Mouse (Mus musculus) hindbrain, postnatal 0 days (tissue): ENCODE measurements around the gene Tmpo. TPM values are rescaled to one million over a fixed set of nuclear protein-coding genes. Genes with fewer than 3 reads are reported as not detected.

ENCODE experiments used
- ATAC-seq: fragments of 200-750 bp; cut with Nextera tagmentation; 2 replicates; pipeline ENCODE4 v1.8.0; 2017; ENCODE audit warnings: mild to moderate bottlenecking, moderate TSS enrichment, moderate library complexity
- DNase-seq: peaks from one replicate; pipeline ENCODE4 v3.0.0-alpha.2; 2015; ENCODE audit warnings: low spot score
- H3K27ac ChIP-seq: fragments of 300-500 bp; sonication (generic); 2 replicates; pipeline ENCODE4 v1.5.1; 2014; ENCODE audit warnings: mild to moderate bottlenecking
- H3K27me3 ChIP-seq: fragments of 300-500 bp; sonication (generic); 2 replicates; pipeline ENCODE4 v1.6.1; 2014; ENCODE audit warnings: low read length, mixed read lengths; ENCODE audit not compliant: insufficient read depth
- H3K36me3 ChIP-seq: fragments of 300-500 bp; sonication (generic); 2 replicates; pipeline ENCODE4 v1.6.1; 2014; ENCODE audit warnings: low read length, mixed read lengths; ENCODE audit not compliant: insufficient read depth
- H3K4me1 ChIP-seq: fragments of 300-500 bp; sonication (generic); 2 replicates; pipeline ENCODE4 v1.6.1; 2014; ENCODE audit warnings: antibody characterized with exemption, low read length, mixed read lengths; ENCODE audit not compliant: insufficient read depth
- H3K4me2 ChIP-seq: fragments of 300-500 bp; sonication (generic); 2 replicates; pipeline ENCODE4 v1.6.1; 2014; ENCODE audit warnings: low read depth, mild to moderate bottlenecking, low read length, moderate library complexity, mixed read lengths
- H3K4me3 ChIP-seq: fragments of 300-500 bp; sonication (generic); 2 replicates; pipeline ENCODE4 v1.5.1; 2014; ENCODE audit warnings: low read length
- H3K9ac ChIP-seq: fragments of 300-500 bp; sonication (generic); replicated peaks from 2 replicates; pipeline ENCODE4 v1.6.1; 2014; ENCODE audit warnings: mild to moderate bottlenecking, low read length, moderate library complexity, mixed read lengths
- H3K9me3 ChIP-seq: fragments of 300-500 bp; sonication (generic); 2 replicates; pipeline ENCODE4 v1.6.1; 2016; ENCODE audit warnings: low read length, mixed read lengths
- CTCF ChIP-seq: IDR thresholded peaks from 2 replicates; pipeline ENCODE4 v1.5.1; 2016; ENCODE audit warnings: antibody characterized with exemption, control low read depth, low read depth
- WGBS: fragments of 180-500 bp; shearing (Covaris S2); extraction: QIAGEN DNeasy Blood & Tissue Kit; methylation state at CpG from one replicate; pipeline ENCODE4 v1.1.7; 2014; 5-methylcytosine and 5-hydroxymethylcytosine counted together
- polyA plus RNA-seq: library from polyadenylated mRNA; unstranded; fragments of >200 nt; fragmentation: Nextera tagmentation; extraction: Ambion mirVana; gene quantifications from 2 replicates; pipeline ENCODE4 v1.2.1, GENCODE M21; 2015
- total RNA-seq: library from RNA; depleted of rRNA; stranded (reverse); fragments of >200 nt; gene quantifications from 2 replicates; pipeline ENCODE4 v1.2.3, GENCODE M21; 2014; rRNA removed

The Tmpo gene
- total and polyA plus RNA-seq, 2 experiments from 2014 or later = 66.9 to 102 TPM

DNA sequence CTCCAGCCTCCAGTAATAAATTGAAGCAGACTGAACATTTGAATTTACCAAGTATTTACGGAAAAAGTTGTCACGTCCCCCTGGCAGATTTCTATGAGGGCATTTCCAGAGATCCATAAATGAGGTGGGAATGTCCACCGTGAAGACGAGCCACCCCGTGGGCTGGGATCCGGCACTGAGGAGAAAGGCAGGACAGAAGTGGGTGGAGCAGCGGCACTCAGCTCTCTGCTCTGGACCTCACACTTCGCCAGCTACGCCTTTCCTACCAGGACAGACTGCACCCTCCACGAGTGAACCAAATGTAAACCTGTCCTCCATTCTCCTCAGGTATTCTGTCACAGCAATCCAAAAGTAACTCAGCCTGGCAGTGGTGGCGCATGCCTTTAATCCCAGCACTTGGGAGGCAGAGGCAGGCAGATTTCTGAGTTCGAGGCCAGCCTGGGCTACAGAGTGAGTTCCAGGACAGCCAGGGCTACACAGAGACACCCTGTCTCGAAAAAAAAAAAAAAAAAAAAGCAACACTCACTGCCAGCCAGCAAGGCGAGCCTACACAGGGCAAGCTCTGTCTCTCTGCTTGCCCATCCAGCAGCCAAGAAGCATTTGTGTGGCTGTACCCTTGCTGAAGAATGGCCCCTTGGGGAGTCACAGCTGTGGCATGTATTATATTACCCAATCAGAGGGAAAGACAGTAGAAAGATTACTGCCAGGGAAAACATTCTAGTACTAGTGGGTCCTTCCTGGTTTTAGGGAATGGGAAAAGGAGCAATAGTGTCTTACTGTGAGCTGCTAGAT is 78.1 kb downstream of the Tmpo start:
- Histone ChIP-seq H3K27me3 (no peaks in the 10 kb centered on the region), H3K4me2 (no peak overlapping the region), H3K36me3 (peaks cover 6% of the 10 kb centered on the region; the same call in 1 of the 2 replicates), H3K9me3 (no peaks in the 10 kb centered on the region), H3K4me1 (no peaks in the 10 kb centered on the region), H3K4me3 (no peak overlapping the region), H3K27ac (no peak overlapping the region), H3K9ac (no peak overlapping the region)
- DNase-seq (no peak), ATAC-seq (no peak)
- 87% methylated on average over 14 of the region's 14 CpGs for WGBS
- TF ChIP-seq CTCF = no peak

GRCm38 (mm10) chr10:91101936-91102335 is 79.2 kb downstream of the Tmpo start:
- Histone ChIP-seq H3K27ac (no peak overlapping the region), H3K9me3 (no peaks in the 10 kb centered on the region), H3K4me2 (no peak overlapping the region), H3K36me3 (peaks cover 6% of the 10 kb centered on the region; the same call in 1 of the 2 replicates), H3K4me3 (no peak overlapping the region), H3K27me3 (no peaks in the 10 kb centered on the region), H3K9ac (no peak overlapping the region), H3K4me1 (no peaks in the 10 kb centered on the region)
- 95% methylated on average over 25 of the region's 25 CpGs for WGBS
- no peak for TF ChIP-seq CTCF
- DNase-seq = no peak
- no peak for ATAC-seq

GRCm38 (mm10) chr10:91100101-91100500 is 81.0 kb downstream of the Tmpo start:
- H3K27me3 ChIP-seq = no peaks in the 10 kb centered on the region
- H3K4me3 ChIP-seq = no peak overlapping the region
- no peak overlapping the region for H3K27ac ChIP-seq
- H3K36me3 ChIP-seq = peaks cover 11% of the 10 kb centered on the region; the same call in 1 of the 2 replicates
- H3K4me1 ChIP-seq = no peaks in the 10 kb centered on the region
- no peaks in the 10 kb centered on the region for H3K9me3 ChIP-seq
- WGBS = 82% methylated on average over 1 of the region's 1 CpGs
- no peak overlapping the region for H3K4me2 ChIP-seq
- TF ChIP-seq CTCF = no peak
- ATAC-seq (no peak), DNase-seq (no peak)
- H3K9ac ChIP-seq = no peak overlapping the region

DNA sequence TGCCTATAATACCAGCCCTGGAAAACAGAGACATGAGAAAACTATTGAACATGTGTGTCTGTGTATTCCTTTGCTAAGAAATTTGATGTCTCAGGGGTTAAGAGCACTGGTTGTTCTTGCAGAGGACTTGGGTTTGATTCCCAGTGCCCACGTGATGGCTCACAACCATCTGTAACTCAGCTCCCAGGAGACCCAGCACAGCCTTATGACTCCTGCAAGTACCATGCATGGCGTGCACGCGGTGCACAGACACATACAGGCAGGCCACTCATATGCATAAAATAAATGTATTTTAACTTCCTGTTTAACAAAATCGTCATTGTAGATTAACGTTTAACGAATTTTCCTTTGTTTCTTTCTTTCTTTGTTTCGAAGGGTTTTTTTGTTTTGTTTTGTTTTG is 83.1 kb downstream of the Tmpo start:
- Histone ChIP-seq H3K27me3 (no peaks in the 10 kb centered on the region), H3K4me1 (no peaks in the 10 kb centered on the region), H3K9me3 (no peaks in the 10 kb centered on the region), H3K9ac (no peak overlapping the region), H3K27ac (no peak overlapping the region), H3K4me2 (no peak overlapping the region), H3K36me3 (peaks cover 11% of the 10 kb centered on the region; the same call in 1 of the 2 replicates), H3K4me3 (no peak overlapping the region)
- no peak for ATAC-seq
- TF ChIP-seq CTCF = no peak
- WGBS = 94% methylated on average over 8 of the region's 8 CpGs
- no peak for DNase-seq

Other genes with a start within 250 kb of the Tmpo start
- gene Apaf1, start 98.5 kb downstream of the Tmpo start, total RNA-seq = 32.1 and 38.9 TPM in 2 replicates
- 11.0 and 13.8 TPM in 2 replicates for gene Apaf1, start 98.5 kb downstream of the Tmpo start, polyA plus RNA-seq
- gene Ikbip, start 98.4 kb downstream of the Tmpo start, total RNA-seq = 10.5 and 11.3 TPM in 2 replicates
- gene Ikbip, start 98.4 kb downstream of the Tmpo start, polyA plus RNA-seq = 16.6 and 21.5 TPM in 2 replicates
- 445 and 451 TPM in 2 replicates for gene Slc25a3, start 57.3 kb downstream of the Tmpo start, total RNA-seq
- gene Slc25a3, start 57.3 kb downstream of the Tmpo start, polyA plus RNA-seq = 718 and 736 TPM in 2 replicates